Mouse (Mus musculus): ENCODE measurements around the gene Tacr2.

The Tacr2 gene

GRCm38 (mm10) chr10:62252000-62252488 lies at the start of gene Tacr2:
TSS of gene Tacr2 (plus strand) at chr10:62252438.
- no peak for DNase-seq (ENCODE audit: low spot score)

GRCm38 (mm10) chr10:62202574-62202973 lies 49.7 kb upstream of the Tacr2 start:
- no peak for DNase-seq (ENCODE audit: low spot score)

- no peak for DNase-seq (ENCODE audit: low spot score)
Observed at GRCm38 (mm10) chr10:62208241-62208896, 43.9 kb upstream of the Tacr2 start.

- DNase-seq (ENCODE audit: low spot score): no peak
Observed at GRCm38 (mm10) chr10:62211310-62211709, 40.9 kb upstream of the Tacr2 start.

DNA sequence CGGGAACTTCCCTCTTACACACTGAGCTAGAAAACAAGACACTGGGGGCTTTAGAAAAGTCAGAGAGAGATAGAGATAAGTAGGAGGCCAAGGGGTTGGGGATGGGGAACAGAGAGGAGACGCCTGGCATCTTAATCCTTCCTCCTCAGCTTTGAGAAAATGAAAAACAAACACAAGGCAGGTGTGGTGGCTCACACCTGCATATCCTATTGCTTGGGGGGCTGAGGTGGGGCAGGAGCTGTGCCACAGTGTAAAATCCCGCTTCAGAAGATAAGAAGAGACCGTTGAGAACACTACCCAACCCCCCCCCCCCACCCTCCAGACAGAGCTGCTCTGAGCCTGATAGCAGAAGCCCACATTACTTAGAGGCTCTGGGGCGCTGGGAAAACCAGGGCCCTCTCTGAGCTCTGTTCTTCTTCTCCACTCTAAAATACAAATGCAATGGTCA lies 37.0 kb upstream of the Tacr2 start:
- no peak for DNase-seq (ENCODE audit: low spot score)

DNA sequence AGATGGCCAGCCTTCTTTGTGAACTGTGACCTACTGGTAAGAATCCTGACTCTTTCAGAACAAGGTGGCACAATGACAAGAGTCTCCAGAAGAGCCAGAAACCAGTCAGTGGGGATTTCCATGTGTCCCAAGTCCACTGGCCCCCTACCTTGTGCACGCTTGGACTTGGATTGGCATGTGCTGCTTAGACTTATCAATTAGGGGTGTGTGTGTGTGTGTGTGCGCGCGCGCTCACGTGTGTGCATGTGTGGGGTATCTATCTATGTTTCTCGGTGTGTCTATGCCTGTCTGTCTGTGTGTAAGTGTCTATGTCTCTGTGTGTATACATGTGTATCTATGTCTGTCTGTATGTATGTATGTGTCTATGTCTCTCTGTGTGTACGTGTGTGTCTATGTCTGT lies 36.6 kb upstream of the Tacr2 start:
- DNase-seq (ENCODE audit: low spot score): no peak

- DNase-seq (ENCODE audit: low spot score): peak; percentile 93
Observed at GRCm38 (mm10) chr10:62216595-62216994, 35.6 kb upstream of the Tacr2 start.

GRCm38 (mm10) chr10:62217196-62217595 lies 35.0 kb upstream of the Tacr2 start:
- DNase-seq (ENCODE audit: low spot score): peak; percentile 92

DNA sequence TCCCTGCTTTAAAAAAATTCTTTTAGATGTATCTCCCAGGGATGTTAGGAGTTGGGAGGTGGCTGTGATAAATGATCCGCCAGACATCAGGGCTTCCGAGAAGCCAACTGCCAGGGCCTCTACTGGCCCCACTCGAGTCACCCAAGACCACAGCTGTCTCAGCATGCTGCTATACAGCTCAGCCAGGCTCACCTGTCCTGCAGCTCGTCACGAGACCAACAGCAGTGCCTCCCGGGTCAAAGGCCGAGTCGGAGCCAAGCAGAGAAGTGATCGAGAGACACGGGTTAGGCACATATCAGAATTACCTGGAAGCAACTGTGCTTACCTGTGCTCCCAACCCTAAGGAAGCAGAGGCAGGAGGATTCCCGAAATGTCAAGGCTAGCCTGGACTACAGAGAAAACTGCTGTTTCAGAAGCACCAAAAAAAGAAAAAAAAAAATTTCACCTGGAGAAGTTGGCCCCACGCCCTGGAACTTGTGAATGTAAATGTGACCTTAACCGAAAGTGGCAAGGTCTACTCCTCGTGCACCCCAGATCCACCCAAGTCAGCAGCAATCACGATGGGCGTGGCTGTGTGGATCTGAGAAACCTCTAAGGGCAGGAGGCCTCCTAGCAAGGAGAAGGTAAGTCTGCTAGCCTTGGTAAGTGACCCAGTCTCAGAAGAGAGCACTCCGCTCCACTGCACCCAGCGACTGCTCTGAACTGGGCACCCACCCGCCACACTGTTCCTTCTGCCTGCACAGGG lies 34.0 kb upstream of the Tacr2 start:
- DNase-seq (ENCODE audit: low spot score): no peak

GRCm38 (mm10) chr10:62218789-62219172 lies 33.5 kb upstream of the Tacr2 start:
- no peak for DNase-seq (ENCODE audit: low spot score)

DNA sequence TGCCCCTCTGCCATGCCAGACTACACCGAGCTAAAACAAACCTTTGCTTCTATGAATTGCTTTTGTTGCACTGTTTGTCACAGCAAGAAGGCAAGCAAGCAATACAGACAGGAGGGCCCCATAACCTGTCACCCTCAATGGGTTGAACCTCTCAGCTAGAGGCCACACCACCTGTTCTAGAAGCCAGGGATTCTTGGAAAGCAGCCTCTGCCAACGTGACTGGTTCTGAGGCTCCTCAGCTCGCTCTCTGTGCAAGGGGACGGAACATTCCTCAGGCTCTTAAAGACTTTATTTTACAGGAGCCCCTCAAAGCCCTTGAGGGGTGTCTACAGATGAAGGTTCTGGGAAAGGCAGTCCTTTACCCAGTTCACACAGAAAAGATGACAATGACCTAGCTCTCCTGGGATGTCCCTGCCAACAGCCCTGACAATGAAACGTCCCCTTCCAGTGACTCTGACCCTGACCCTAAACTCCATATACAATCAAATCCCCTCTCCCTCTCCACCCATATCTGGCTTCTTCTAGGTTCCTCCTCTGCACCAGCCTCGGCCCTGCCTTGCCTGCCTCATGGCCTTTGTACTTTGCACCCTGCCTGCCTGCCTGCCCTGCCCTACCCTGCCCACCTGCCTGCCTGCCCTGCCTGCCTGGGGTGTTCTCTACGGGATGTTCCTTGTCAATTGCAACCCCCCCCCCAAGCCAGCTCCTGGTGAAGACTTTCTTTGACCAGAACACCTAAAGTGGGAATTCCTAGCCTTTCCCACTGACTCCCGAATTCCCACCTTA lies 31.3 kb upstream of the Tacr2 start:
- no peak for DNase-seq (ENCODE audit: low spot score)

DNA sequence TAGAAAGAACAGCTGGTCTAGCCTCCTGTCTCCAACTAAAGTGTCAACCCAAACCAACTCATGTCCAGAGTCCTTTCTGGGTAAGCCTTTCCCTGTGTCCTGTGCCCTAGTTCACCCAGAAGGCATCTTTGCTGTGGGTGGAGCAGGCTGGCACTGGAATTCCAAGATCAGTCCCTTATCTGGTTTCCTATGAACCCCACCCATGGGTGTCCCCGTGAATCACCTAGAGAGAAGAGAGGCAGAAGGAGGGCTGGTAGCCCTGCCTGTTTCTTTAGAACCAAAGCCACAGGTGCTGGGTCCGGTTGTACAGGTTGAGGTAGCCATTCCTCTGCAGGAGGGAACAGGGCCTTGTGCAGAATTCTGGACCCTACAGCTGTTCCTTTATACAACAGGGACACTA lies 30.6 kb upstream of the Tacr2 start:
- no peak for DNase-seq (ENCODE audit: low spot score)

GRCm38 (mm10) chr10:62222777-62223176 lies 29.5 kb upstream of the Tacr2 start:
- DNase-seq (ENCODE audit: low spot score): no peak

- DNase-seq (ENCODE audit: low spot score): no peak
Observed at GRCm38 (mm10) chr10:62224231-62224630, 28.0 kb upstream of the Tacr2 start.

- DNase-seq (ENCODE audit: low spot score): no peak
Observed at GRCm38 (mm10) chr10:62225839-62226238, 26.4 kb upstream of the Tacr2 start.

GRCm38 (mm10) chr10:62228126-62228525 lies 24.1 kb upstream of the Tacr2 start:
- DNase-seq (ENCODE audit: low spot score): no peak

DNA sequence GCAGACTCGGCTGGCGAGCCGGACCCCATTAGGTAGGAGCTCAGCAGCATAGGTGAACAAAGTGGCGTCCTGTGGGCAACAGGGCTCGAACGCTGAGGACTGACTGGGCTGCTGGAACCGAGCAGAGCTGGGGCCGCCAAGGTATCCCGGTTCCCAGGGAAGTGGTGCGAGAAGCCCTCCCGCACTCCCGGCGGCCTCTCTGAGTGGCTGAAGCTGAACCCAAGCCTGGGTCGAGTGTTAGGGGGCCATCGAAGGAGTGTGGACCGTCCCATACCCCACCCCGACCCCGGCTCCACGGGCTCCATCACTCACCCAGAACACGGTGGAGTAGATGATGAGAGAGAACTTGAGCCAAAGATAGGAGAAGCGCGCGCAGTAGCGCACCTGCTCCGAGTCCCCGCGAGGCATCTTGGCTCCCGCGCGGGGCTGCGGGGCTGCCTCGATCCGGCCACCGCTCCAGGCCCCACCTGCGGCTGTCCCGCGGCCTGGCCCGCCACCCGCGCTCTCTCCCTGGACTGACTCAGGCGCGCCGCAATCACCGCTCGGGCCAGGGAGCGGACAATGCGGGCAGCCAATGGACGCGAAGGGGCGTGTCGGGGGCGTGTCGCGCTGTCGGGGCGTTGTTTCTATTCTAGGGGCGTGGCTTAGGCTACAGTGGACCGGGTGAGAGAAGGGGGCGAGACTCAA lies 21.4 kb upstream of the Tacr2 start, which contains the start of gene Tspan15:
Gene Tspan15, minus strand, starts transcription at position 544 of the 687 bp plus-strand sequence.
- DNase-seq (ENCODE audit: low spot score): peak; percentile 98

GRCm38 (mm10) chr10:62231395-62231732 lies 20.9 kb upstream of the Tacr2 start:
- DNase-seq (ENCODE audit: low spot score): no peak

DNA sequence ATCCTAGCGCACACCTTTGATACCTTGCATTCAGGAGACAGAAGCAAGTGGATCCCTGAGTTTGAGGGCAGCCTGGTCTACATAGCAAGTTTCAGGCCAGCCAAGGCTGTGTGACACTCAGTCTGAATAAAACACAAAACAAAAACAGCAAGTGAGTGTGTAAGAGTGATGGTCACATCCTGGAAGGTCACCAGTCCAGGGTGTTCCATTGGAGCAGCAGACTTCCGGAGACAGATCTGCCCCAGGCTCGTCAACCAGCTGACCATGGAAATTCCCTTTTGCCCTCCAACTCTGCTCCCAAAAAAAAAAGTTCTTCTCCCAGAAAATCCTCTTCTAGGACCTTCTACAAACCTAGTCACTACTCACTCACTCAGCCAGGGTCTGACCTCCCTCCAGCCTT lies 20.4 kb upstream of the Tacr2 start:
- no peak for DNase-seq (ENCODE audit: low spot score)

- DNase-seq (ENCODE audit: low spot score): no peak
Observed at GRCm38 (mm10) chr10:62236165-62236564, 16.1 kb upstream of the Tacr2 start.

GRCm38 (mm10) chr10:62237205-62237604 lies 15.0 kb upstream of the Tacr2 start:
- no peak for DNase-seq (ENCODE audit: low spot score)

DNA sequence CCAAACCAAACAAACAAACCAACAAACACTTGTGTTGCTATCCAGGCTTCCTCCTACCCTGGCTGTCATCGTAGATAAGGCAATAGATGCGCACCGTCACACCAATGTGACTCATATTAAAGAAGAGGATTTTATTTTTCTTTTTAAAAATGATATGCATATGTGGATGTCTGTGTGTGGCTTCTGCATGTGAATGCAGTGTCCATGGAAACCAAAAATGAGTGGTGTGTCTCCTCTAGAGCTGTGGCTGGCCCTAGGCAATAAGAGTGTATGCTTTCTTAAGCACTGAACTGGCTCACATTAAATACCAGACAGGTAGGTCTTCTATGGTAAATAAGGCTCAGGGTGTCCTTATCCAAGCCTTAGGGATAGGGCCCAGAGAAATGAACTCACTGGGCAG lies 13.6 kb upstream of the Tacr2 start:
- DNase-seq (ENCODE audit: low spot score): no peak
